Mouse (Mus musculus): ENCODE measurements around the gene Fkbp4. TPM values are rescaled to one million over a fixed set of nuclear protein-coding genes. Genes with fewer than 3 reads are reported as not detected.
A peak's percentile ranks its signal among the peaks of the same experiment; 100 is the strongest.

The Fkbp4 gene
- polyA plus RNA-seq, 1 experiment from 2014 or later: 454 TPM

- 0 out of 2 replicates have a peak, but pooled peaks have one; percentile 24 for ATAC-seq
- H3K4me1 ChIP-seq (replicated peaks): no peaks in the 10 kb centered on the region
- 27% methylated on average over 2 of the region's 2 CpGs for WGBS
- H3K9me3 ChIP-seq: no peaks in the 10 kb centered on the region
- no peak overlapping the region for H3K9ac ChIP-seq (replicated peaks)
- no peak overlapping the region for H3K27ac ChIP-seq
- H3K36me3 ChIP-seq: no peaks in the 10 kb centered on the region
- no peak overlapping the region for H3K4me2 ChIP-seq (replicated peaks)
- no peak overlapping the region for H3K4me3 ChIP-seq (replicated peaks)
- no peaks in the 10 kb centered on the region for H3K27me3 ChIP-seq
These were observed 21.8 kb upstream of the Fkbp4 start for GRCm38 (mm10) chr6:128460321-128460720.

- WGBS: 87% methylated on average over 5 of the region's 5 CpGs
- H3K36me3 ChIP-seq: no peaks in the 10 kb centered on the region
These were observed 18.7 kb upstream of the Fkbp4 start for GRCm38 (mm10) chr6:128457186-128457585.

GRCm38 (mm10) chr6:128455835-128456605 is 17.5 kb upstream of the Fkbp4 start:
- no peak overlapping the region for H3K4me3 ChIP-seq (replicated peaks)
- no peaks in the 10 kb centered on the region for H3K36me3 ChIP-seq
- no peak overlapping the region for H3K4me2 ChIP-seq (replicated peaks)
- H3K27ac ChIP-seq: no peak overlapping the region
- H3K4me1 ChIP-seq (replicated peaks): no peaks in the 10 kb centered on the region
- H3K27me3 ChIP-seq: no peaks in the 10 kb centered on the region
- ATAC-seq: no peak
- 86% methylated on average over 12 of the region's 12 CpGs for WGBS
- H3K9ac ChIP-seq (replicated peaks): no peak overlapping the region
- H3K9me3 ChIP-seq: no peaks in the 10 kb centered on the region

More at GRCm38 (mm10) chr6:128457186-128457585, 18.7 kb upstream of the Fkbp4 start:
- Histone ChIP-seq H3K4me1 (replicated peaks) (no peaks in the 10 kb centered on the region), H3K9me3 (no peaks in the 10 kb centered on the region), H3K27ac (no peak overlapping the region), H3K4me2 (replicated peaks) (no peak overlapping the region), H3K9ac (replicated peaks) (no peak overlapping the region), H3K27me3 (no peaks in the 10 kb centered on the region), H3K4me3 (replicated peaks) (no peak overlapping the region)
- no peak for ATAC-seq

GRCm38 (mm10) chr6:128447063-128447462 is 8.6 kb upstream of the Fkbp4 start:
- H3K27me3 ChIP-seq: no peaks in the 10 kb centered on the region
- no peak overlapping the region for H3K4me2 ChIP-seq (replicated peaks)
- H3K4me1 ChIP-seq (replicated peaks): peaks cover 8% of the 10 kb centered on the region
- WGBS: 91% methylated on average over 5 of the region's 5 CpGs
- no peak overlapping the region for H3K9ac ChIP-seq (replicated peaks)
- H3K9me3 ChIP-seq: no peaks in the 10 kb centered on the region
- no peak overlapping the region for H3K4me3 ChIP-seq (replicated peaks)
- no peak for ATAC-seq
- H3K36me3 ChIP-seq: no peaks in the 10 kb centered on the region
- H3K27ac ChIP-seq: no peak overlapping the region

GRCm38 (mm10) chr6:128445761-128446535 is 7.5 kb upstream of the Fkbp4 start:
- Histone ChIP-seq H3K9me3 (no peaks in the 10 kb centered on the region), H3K9ac (replicated peaks) (no peak overlapping the region), H3K4me3 (replicated peaks) (peak overlapping the region; percentile 13; the same call in 1 of the 2 replicates), H3K27ac (no peak overlapping the region), H3K36me3 (no peaks in the 10 kb centered on the region), H3K4me2 (replicated peaks) (peak overlapping the region; percentile 37), H3K27me3 (no peaks in the 10 kb centered on the region), H3K4me1 (replicated peaks) (peaks cover 8% of the 10 kb centered on the region)
- ATAC-seq: peak; percentile 71
- WGBS: 13% methylated on average over 14 of the region's 14 CpGs

GRCm38 (mm10) chr6:128440238-128440637 is 1.8 kb upstream of the Fkbp4 start:
- H3K9me3 ChIP-seq: no peaks in the 10 kb centered on the region
- H3K9ac ChIP-seq (replicated peaks): no peak overlapping the region
- peaks cover 13% of the 10 kb centered on the region for H3K36me3 ChIP-seq
- peaks cover 6% of the 10 kb centered on the region; the same call in 1 of the 2 replicates for H3K27me3 ChIP-seq
- ATAC-seq: no peak
- peaks cover 23% of the 10 kb centered on the region for H3K4me1 ChIP-seq (replicated peaks)
- H3K27ac ChIP-seq: no peak overlapping the region
- H3K4me3 ChIP-seq (replicated peaks): no peak overlapping the region
- WGBS: 93% methylated on average over 2 of the region's 2 CpGs
- H3K4me2 ChIP-seq (replicated peaks): no peak overlapping the region

GRCm38 (mm10) chr6:128438871-128439341 is 429 bp upstream of the Fkbp4 start:
- peak overlapping the region; percentile 30; the same call in 1 of the 2 replicates for H3K9ac ChIP-seq (replicated peaks)
- H3K27me3 ChIP-seq: peaks cover 6% of the 10 kb centered on the region; the same call in 1 of the 2 replicates
- 0 out of 2 replicates have a peak overlapping the region, but pooled peaks have one; percentile 1 for H3K27ac ChIP-seq
- ATAC-seq: no peak; the same call in 1 of the 2 replicates
- H3K36me3 ChIP-seq: peaks cover 27% of the 10 kb centered on the region
- peaks cover 23% of the 10 kb centered on the region for H3K4me1 ChIP-seq (replicated peaks)
- peak overlapping the region; percentile 75 for H3K4me2 ChIP-seq (replicated peaks)
- whole genome bisulfite sequencing: 32% methylated on average over 18 of the region's 18 CpGs
- no peaks in the 10 kb centered on the region for H3K9me3 ChIP-seq
- peak overlapping the region; percentile 74 for H3K4me3 ChIP-seq (replicated peaks)

GRCm38 (mm10) chr6:128437731-128438316 is 653 bp downstream of the Fkbp4 start:
- Histone ChIP-seq H3K4me2 (replicated peaks) (peak overlapping the region; percentile 75), H3K27ac (peak overlapping the region; percentile 96), H3K4me3 (replicated peaks) (peak overlapping the region; percentile 74), H3K9ac (replicated peaks) (peak overlapping the region; percentile 98), H3K36me3 (peaks cover 38% of the 10 kb centered on the region), H3K27me3 (peaks cover 6% of the 10 kb centered on the region; the same call in 1 of the 2 replicates), H3K9me3 (no peaks in the 10 kb centered on the region), H3K4me1 (replicated peaks) (peaks cover 23% of the 10 kb centered on the region)
- WGBS: 0% methylated on average over 48 of the region's 52 CpGs
- ATAC-seq: peak; percentile 80

- Histone ChIP-seq H3K9ac (replicated peaks) (peak overlapping the region; percentile 98), H3K27ac (peak overlapping the region; percentile 96), H3K27me3 (peaks cover 6% of the 10 kb centered on the region; the same call in 1 of the 2 replicates), H3K9me3 (no peaks in the 10 kb centered on the region), H3K4me3 (replicated peaks) (peak overlapping the region; percentile 74), H3K4me1 (replicated peaks) (peaks cover 23% of the 10 kb centered on the region), H3K4me2 (replicated peaks) (peak overlapping the region; percentile 75), H3K36me3 (peaks cover 43% of the 10 kb centered on the region)
- 2% methylated on average over 10 of the region's 10 CpGs for WGBS
- no peak for ATAC-seq
These were observed 1.2 kb downstream of the Fkbp4 start for GRCm38 (mm10) chr6:128437288-128437687.

- H3K4me2 ChIP-seq (replicated peaks): peak overlapping the region; percentile 75
- peak overlapping the region; percentile 74 for H3K4me3 ChIP-seq (replicated peaks)
- no peak overlapping the region; the same call in 1 of the 2 replicates for H3K27ac ChIP-seq
- H3K27me3 ChIP-seq: peaks cover 6% of the 10 kb centered on the region; the same call in 1 of the 2 replicates
- H3K36me3 ChIP-seq: peaks cover 51% of the 10 kb centered on the region
- peaks cover 23% of the 10 kb centered on the region for H3K4me1 ChIP-seq (replicated peaks)
- H3K9ac ChIP-seq (replicated peaks): peak overlapping the region; percentile 98
- no peak for ATAC-seq
- 91% methylated on average over 8 of the region's 8 CpGs for WGBS
- no peaks in the 10 kb centered on the region for H3K9me3 ChIP-seq
These were observed 2.0 kb downstream of the Fkbp4 start for GRCm38 (mm10) chr6:128436356-128437005.

GRCm38 (mm10) chr6:128435474-128435873 is 3.0 kb downstream of the Fkbp4 start:
- Histone ChIP-seq H3K4me1 (replicated peaks) (peaks cover 23% of the 10 kb centered on the region), H3K4me2 (replicated peaks) (no peak overlapping the region), H3K9ac (replicated peaks) (no peak overlapping the region), H3K36me3 (peaks cover 60% of the 10 kb centered on the region), H3K4me3 (replicated peaks) (no peak overlapping the region), H3K27ac (no peak overlapping the region), H3K9me3 (no peaks in the 10 kb centered on the region), H3K27me3 (peaks cover 5% of the 10 kb centered on the region; the same call in 1 of the 2 replicates)
- 95% methylated on average over 5 of the region's 5 CpGs for WGBS
- ATAC-seq: no peak

All from midbrain, embryonic 13.5 days (tissue).